Mouse (Mus musculus): ENCODE results near the gene Me1.

The Me1 gene

GRCm38 (mm10) chr9:86544559-86544958, 151.2 kb downstream of the Me1 start:
- no peak for DNase-seq (ENCODE audit: low read depth, low spot score)

GRCm38 (mm10) chr9:86543451-86543850, 152.3 kb downstream of the Me1 start:
- DNase-seq (ENCODE audit: low read depth, low spot score) = no peak

GRCm38 (mm10) chr9:86534071-86534470, 161.7 kb downstream of the Me1 start:
- DNase-seq (ENCODE audit: low read depth, low spot score) = no peak

Measured in WW6 (cell line).